Mouse (Mus musculus) CD8-positive naive resting alpha-beta T cell, adult 57 days (primary cell): ENCODE measurements around the gene Tmem69. TPM values are rescaled to one million over a fixed set of nuclear protein-coding genes. Genes with fewer than 3 reads are reported as not detected.

Experiments
- total RNA-seq: library from RNA; stranded (reverse); gene quantifications from one replicate; pipeline ENCODE4 v1.2.4, GENCODE M21; 2023

Gene Tmem69
- 11.1 TPM for total RNA-seq

DNA sequence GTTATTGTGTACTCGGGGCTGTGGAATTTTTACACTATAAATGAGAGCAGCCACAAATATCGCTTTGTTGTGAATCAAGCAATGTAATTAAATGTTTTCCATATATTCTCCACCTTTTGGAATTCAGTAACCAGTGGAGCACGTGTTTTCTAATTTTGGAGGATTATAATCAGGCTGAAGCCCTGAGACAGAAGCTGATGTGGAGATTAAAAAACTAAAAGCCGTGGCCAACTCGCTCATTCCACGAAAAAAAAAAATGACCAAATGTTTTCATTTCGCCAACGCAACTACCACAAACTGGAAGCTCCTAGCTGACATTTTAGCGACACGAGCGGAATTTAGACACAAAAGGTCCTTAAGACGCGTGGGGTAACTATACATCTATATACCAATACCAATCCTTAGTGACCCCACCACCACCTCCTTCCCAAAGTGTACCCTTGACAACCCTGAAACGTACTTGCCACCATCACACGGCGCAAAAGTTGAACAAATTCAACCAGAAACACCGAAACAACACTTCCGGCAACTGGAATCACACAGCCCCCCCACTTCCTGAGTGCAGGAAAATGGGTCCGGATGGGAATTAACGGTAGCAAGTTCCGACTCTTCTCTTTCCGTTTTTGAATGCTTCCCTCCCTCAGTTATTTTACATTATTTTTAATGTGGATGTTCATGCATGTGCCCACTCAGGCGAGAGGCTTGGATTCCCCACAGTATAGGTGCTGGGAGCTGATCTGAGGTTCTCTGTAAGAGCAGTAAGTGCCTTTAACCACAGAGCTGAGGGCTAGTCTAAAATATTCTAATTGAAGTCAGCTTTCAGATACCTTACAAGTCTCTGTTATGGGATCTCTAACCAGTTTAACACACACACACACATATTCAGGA is at the start of gene Tmem69:
Gene Tmem69, minus strand, starts transcription at position 524 of the 888 bp plus-strand sequence.

DNA sequence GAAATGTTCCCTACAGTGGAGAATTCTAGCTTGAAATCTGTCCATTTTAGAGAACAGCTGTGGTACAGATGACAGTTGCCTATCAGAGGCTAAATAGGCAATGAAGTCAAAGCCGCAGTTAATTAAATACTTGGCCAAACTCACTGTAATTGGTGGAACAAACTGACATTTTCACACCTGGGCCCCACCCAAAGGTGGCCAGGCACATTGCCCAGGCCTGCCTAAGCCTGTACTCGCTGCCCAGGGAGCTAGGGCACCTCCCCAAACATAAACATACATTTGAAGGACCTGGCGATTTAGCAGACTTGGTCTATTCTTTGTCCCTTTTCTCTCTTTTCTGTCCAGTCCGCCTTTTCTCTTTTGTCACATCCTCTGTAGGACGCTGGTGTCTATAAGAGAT is 40.6 kb upstream of the Tmem69 start, which contains the start of gene Ccdc17:
Gene Ccdc17, plus strand, starts transcription at position 276 of the 400 bp plus-strand sequence.

DNA sequence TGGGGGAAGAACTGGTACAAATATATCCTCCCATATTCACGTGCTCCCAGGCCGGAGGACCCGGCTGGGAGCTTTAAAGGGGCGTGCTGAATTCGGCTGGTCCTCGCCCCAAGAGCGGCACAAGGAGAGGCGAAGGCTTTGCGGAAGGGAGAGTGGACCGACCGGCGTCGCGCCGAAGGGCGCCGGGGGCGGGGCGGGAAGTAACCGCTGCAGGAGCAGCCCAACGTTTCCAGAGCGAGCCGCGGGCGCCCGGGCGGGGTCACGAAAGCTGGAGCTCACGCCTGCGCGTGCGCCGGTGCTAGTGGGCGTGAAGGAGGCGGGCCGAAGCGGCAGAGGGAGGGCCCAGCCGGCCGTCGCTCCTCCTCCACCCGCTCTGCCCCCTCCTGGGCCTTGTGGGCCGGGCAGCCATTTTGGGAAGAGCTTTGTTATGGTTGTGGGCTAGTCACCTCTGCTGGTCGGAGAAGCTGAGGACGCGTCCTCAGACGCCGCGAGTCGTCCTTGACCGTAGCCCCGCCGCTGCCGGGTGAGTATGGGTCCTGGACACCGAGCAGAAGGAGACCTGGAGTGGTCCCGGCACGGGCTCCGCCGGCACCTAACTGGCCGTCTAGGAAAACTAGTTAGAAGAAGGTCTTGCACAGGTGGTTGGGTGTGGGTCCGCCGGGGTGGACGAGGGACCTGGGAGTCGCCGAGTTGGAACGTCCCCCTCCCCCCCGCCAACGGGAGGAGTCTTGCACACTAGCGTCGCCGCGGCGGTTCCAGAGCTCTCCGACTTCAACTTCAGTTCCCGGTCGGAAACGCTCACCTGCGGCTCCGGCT is 1.8 kb upstream of the Tmem69 start, which contains the start of gene Gpbp1l1:
Gene Gpbp1l1, plus strand, starts transcription at position 353 of the 816 bp plus-strand sequence.

DNA sequence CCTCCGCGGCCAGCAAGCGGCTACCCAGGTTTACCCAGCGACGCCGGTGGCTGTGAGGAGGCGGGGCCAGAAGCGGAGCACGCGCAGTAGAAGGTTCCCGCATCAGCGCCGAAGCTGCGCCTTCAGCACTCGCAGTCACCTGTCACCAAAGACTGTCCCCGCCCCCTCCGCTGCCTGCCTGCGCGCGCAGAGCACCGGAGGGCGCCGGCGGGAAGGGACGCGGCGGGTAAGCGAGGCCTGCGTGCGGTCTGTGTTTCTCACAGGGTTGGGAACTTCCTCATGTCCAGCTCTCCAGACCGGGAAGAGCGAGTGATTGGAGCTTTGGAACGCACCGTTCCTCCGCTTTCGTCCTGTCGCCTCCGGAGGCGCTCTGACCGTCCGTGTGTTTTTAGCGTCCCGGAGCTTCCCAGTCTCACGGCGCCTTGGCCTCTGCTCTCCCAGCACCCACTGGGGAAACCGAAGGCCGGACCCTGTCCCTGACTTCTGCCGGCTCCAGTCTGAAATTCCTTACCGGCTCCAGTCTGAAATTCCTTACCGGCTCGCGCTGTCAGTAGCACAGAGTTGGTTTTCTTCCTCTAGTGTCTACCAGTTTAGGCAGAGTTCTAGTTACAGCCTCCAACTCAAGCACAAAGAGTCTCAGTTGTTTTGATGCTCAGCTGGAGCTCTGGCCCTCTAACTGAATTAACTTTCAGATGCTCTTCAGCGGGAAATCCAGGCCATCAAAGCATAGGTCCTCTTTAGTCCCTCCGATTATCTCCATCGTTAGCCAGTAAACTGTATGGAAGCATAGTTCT is 48.1 kb downstream of the Tmem69 start, which contains the start of gene Ipp:
Gene Ipp, plus strand, starts transcription at position 125 of the 794 bp plus-strand sequence.

Other genes starting within 250 kb of the Tmem69 start
- 22.0 TPM for gene Mast2, start 91.8 kb downstream of the Tmem69 start, total RNA-seq
- 12.8 TPM for gene Ipp, start 48.4 kb downstream of the Tmem69 start, total RNA-seq
- gene Gpbp1l1, start 1.7 kb upstream of the Tmem69 start, total RNA-seq, result 118 TPM
- gene Ccdc17, start 40.7 kb upstream of the Tmem69 start, total RNA-seq, result 12.2 TPM
- 91.3 TPM for gene Nasp, start 72.0 kb upstream of the Tmem69 start, total RNA-seq
- 191 TPM for gene Akr1a1, start 95.7 kb upstream of the Tmem69 start, total RNA-seq
- 162 TPM for gene Prdx1, start 129.6 kb upstream of the Tmem69 start, total RNA-seq
- gene Mmachc, start 152.5 kb upstream of the Tmem69 start, total RNA-seq, result 4.8 TPM
- gene Ccdc163, start 152.6 kb upstream of the Tmem69 start, total RNA-seq, result 15.5 TPM
- gene Tesk2, start 165.0 kb upstream of the Tmem69 start, total RNA-seq, result 7.7 TPM